Mouse (Mus musculus) heart, postnatal 0 days (tissue): ENCODE measurements around the gene Acadvl.

Experiments used
- CTCF ChIP-seq: IDR thresholded peaks from 2 replicates; pipeline ENCODE4 v1.5.1; 2016; ENCODE audit warnings: antibody characterized with exemption, control low read depth, low read depth
- EP300 ChIP-seq: IDR thresholded peaks from 2 replicates; pipeline ENCODE4 v1.6.1; 2016; ENCODE audit warnings: antibody characterized with exemption, low read depth

DNA sequence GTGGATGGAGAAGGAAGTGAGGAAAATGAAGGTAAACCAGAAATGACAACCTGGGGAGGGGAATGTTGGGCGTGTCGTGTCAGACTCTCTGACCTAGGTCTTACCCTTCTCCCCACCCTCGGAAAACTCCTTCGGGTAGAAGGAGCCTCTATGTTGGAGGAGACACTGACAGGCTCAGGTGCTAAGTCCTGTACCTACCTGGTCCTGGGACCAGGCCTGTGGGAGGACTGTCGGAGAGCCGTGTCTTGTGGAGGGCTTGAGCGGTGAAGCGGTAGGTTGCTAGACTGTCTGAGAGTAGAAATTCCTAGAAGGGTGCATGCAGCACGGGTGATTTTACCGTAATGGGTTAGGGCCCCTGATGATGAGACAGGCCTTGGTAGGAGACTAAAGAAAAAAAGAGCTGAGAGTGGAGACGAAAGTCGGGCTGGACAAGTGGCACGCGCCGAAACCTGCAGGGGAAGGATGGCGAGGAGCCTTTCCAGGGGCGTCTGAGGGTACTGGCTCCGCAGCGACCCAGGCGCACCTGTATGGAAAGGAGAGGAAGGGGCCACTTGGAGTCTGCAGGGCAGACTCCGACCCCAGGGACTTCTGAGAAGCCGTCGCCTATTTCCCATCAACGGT, 50.5 kb downstream of the Acadvl start, which contains the start of gene Cldn7:
- TF ChIP-seq CTCF (no peak), EP300 (no peak)
